Mouse (Mus musculus): ENCODE data around the gene Atg4c. TPM values are rescaled to one million over a fixed set of nuclear protein-coding genes. Genes with fewer than 3 reads are reported as not detected.
A peak's percentile ranks its signal among the peaks of the same experiment; 100 is the strongest.

Atg4c gene
- total RNA-seq, 2 experiments from 2014 or later = 5.7 to 6.3 TPM

- no peak for DNase-seq
Measured at GRCm38 (mm10) chr4:99263663-99264062, 69.9 kb downstream of the Atg4c start.

GRCm38 (mm10) chr4:99266843-99267445 lies 73.2 kb downstream of the Atg4c start:
- DNase-seq = no peak

- no peak for DNase-seq
Measured at GRCm38 (mm10) chr4:99272860-99273259, 79.1 kb downstream of the Atg4c start.

- DNase-seq = no peak
Measured at GRCm38 (mm10) chr4:99273466-99273865, 79.7 kb downstream of the Atg4c start.

GRCm38 (mm10) chr4:99273979-99274378 lies 80.2 kb downstream of the Atg4c start:
- no peak for DNase-seq

- DNase-seq = peak; percentile 23
Measured at GRCm38 (mm10) chr4:99278876-99279275, 85.1 kb downstream of the Atg4c start.

- DNase-seq = no peak
Measured at GRCm38 (mm10) chr4:99281711-99282110, 88.0 kb downstream of the Atg4c start.

- DNase-seq = no peak
Measured at GRCm38 (mm10) chr4:99289286-99289685, 95.6 kb downstream of the Atg4c start.

GRCm38 (mm10) chr4:99298676-99299075 lies 104.9 kb downstream of the Atg4c start:
- peak; percentile 4 to 53 for DNase-seq

- no peak for DNase-seq
Measured at GRCm38 (mm10) chr4:99304793-99305192, 111.1 kb downstream of the Atg4c start.

Other genes starting within 250 kb of the Atg4c start
- 1 to 10 TPM; 4.0 to 4.2 TPM for gene Angptl3, start 163.0 kb upstream of the Atg4c start, total RNA-seq (2021)
- 10 to 100 TPM in 1 of 2 experiments, 1 to 10 TPM in 1; 9.0 to 11.3 TPM for gene Dock7, start 73.0 kb upstream of the Atg4c start, total RNA-seq (2021)
- not detected for gene Gm12689, start 102.0 kb downstream of the Atg4c start, total RNA-seq (2021)